Comparison of ENCODE assay signal across 29 mouse cellular contexts in genomic region chrX:159769773-159770172, GRCm38 (mm10).
A peak's percentile ranks its signal among the peaks of the same experiment; 100 is the strongest.
DNase-seq lines count a peak whose midpoint lies in the region; TF ChIP-seq lines count a peak whose summit lies in the region.
"Had no signal": no experiment of that assay in that cellular context is flagged by ENCODE, and none has a peak within 500 bp of the region (broad histone marks: within the 10 kb centered on the region; RNA-seq: fewer than 3 reads in every experiment).

No protein-coding gene starts in this region.

- peaks cover 6% of the 10 kb centered on the region for H3K36me3 ChIP-seq in thymus, adult 2 months (ENCODE audit: control insufficient read depth, insufficient read depth, low read length)
- H3K36me3 ChIP-seq: heart, embryonic 12.5 days; hindbrain, embryonic 13.5 days; limb, embryonic 12.5 days; midbrain, embryonic 12.5 days; neural tube, embryonic 13.5 days had no signal

- peak; percentile 25 for DNase-seq in thymus, adult 2 months
- no peak for DNase-seq in thymus, adult 18-20 months
- peak; percentile 44 for DNase-seq in induced T-regulatory cell, adult 2 months (ENCODE audit: low read depth)
- peak; percentile 42 for DNase-seq in thymus, postnatal 0 days (ENCODE audit: low spot score)
- DNase-seq in frontal cortex, postnatal 25 days (ENCODE audit: low spot score in 2 of 2), result no peak
- no peak for DNase-seq in kidney, postnatal 25 days
- no peak for DNase-seq in spleen, adult 18-20 months
- DNase-seq in frontal cortex, postnatal 36 days (ENCODE audit: low spot score in 2 of 2), result no peak
- DNase-seq: adrenal gland, adult 2 months; adrenal gland, postnatal 36 days; cerebellum, adult 18-20 months; cerebellum, postnatal 10 days; forebrain, postnatal 0 days; gastrocnemius, postnatal 25 days; heart, adult 11 months; heart, postnatal 4 days; kidney, adult 11 months; kidney, postnatal 14 days; lung, postnatal 36 days; retina, postnatal 1 day; right cerebral cortex, postnatal 14 days had no signal

- TF ChIP-seq POLR2A in thymus, adult 2 months (IDR thresholded peaks at IDR 0.05; ENCODE audit: control insufficient read depth, extremely low read depth, insufficient read depth, low read length, poor library complexity), result no peak

- TF ChIP-seq CTCF in thymus, adult 2 months (IDR thresholded peaks at IDR 0.05; ENCODE audit: borderline replicate concordance, control insufficient read depth, extremely low read depth, insufficient read depth, low read length, poor library complexity), result no peak

- H3K4me1 ChIP-seq in thymus, adult 2 months (replicated peaks; ENCODE audit: control insufficient read depth, insufficient read depth, low read length), result peaks cover 3% of the 10 kb centered on the region
- H3K4me1 ChIP-seq: heart, embryonic 12.5 days; hindbrain, embryonic 13.5 days; limb, embryonic 12.5 days; midbrain, embryonic 12.5 days; neural tube, embryonic 13.5 days had no signal

- no peaks in the 10 kb centered on the region for H3K27me3 ChIP-seq in thymus, adult 2 months (ENCODE audit: control insufficient read depth, insufficient read depth, low read length)
- H3K27me3 ChIP-seq: heart, embryonic 12.5 days had no signal

- H3K27ac ChIP-seq in thymus, adult 2 months (ENCODE audit: control insufficient read depth, insufficient read depth, low read length), result no peak overlapping the region
- H3K27ac ChIP-seq: hindbrain, embryonic 13.5 days; limb, embryonic 12.5 days; midbrain, embryonic 12.5 days; neural tube, embryonic 13.5 days had no signal

- 44% methylated on average over 3 of the region's 3 CpGs for WGBS in thymus, adult 2 months

- H3K4me3 ChIP-seq in thymus, adult 2 months (ENCODE audit: control insufficient read depth, insufficient read depth, low read length), result no peak overlapping the region
- H3K4me3 ChIP-seq: erythroblast, embryonic 14.5 days; heart, embryonic 12.5 days; hindbrain, embryonic 13.5 days; limb, embryonic 12.5 days; megakaryocyte, embryonic 14.5 days; midbrain, embryonic 12.5 days; myocyte; neural tube, embryonic 13.5 days had no signal

Comparison
In these comparisons a context has a peak if more than half of its experiments do, and no peak if none do; other contexts are left out.
1. DNase-seq: peak in thymus, adult 2 months (single experiment), induced T-regulatory cell, adult 2 months (single experiment) and thymus, postnatal 0 days (single experiment); none in thymus, adult 18-20 months (0 of 2), frontal cortex, postnatal 25 days (0 of 2), kidney, postnatal 25 days (0 of 2), spleen, adult 18-20 months (0 of 2) and frontal cortex, postnatal 36 days (0 of 2).